Mouse (Mus musculus): ENCODE data around the gene Cntrob. TPM values are rescaled to one million over a fixed set of nuclear protein-coding genes. Genes with fewer than 3 reads are reported as not detected.

Cntrob gene
- polyA plus RNA-seq, 1 experiment = 27.5 TPM

- Histone ChIP-seq H3K36me3 (ENCODE audit: control insufficient read depth, insufficient read depth, low read length, poor library complexity, severe bottlenecking) (no peaks in the 10 kb centered on the region), H3K27me3 (ENCODE audit: control insufficient read depth, insufficient read depth, low read length, poor library complexity, severe bottlenecking) (no peaks in the 10 kb centered on the region), H3K4me3 (ENCODE audit: low read depth, low read length) (no peak overlapping the region), H3K9me3 (replicated peaks; ENCODE audit: control insufficient read depth, insufficient read depth, low read length, poor library complexity, severe bottlenecking) (no peaks in the 10 kb centered on the region), H3K9ac (ENCODE audit: low read depth, poor library complexity, severe bottlenecking) (no peak overlapping the region), H3K4me1 (ENCODE audit: control insufficient read depth, insufficient read depth, low read length) (no peaks in the 10 kb centered on the region), H3K27ac (ENCODE audit: insufficient read depth, low read length) (no peak overlapping the region)
- TF ChIP-seq EP300 (IDR thresholded peaks at IDR 0.05; ENCODE audit: insufficient read depth, low read depth, low read length) = no peak
- TF ChIP-seq CTCF (IDR thresholded peaks at IDR 0.05; ENCODE audit: low read depth, low read length) = no peak
- TF ChIP-seq POLR2A (IDR thresholded peaks at IDR 0.05; ENCODE audit: insufficient read depth, low read length) = no peak
These were observed 73.5 kb downstream of the Cntrob start for GRCm38 (mm10) chr11:69250106-69250505.

Other genes starting within 250 kb of the Cntrob start
- 39.5 and 41.6 TPM in 2 replicates for gene Vamp2, start 235.3 kb downstream of the Cntrob start, polyA plus RNA-seq (2011; ENCODE audit: insufficient read depth, insufficient read length, low read depth, missing spikeins)
- 25.0 and 29.3 TPM in 2 replicates for gene Per1, start 228.6 kb downstream of the Cntrob start, polyA plus RNA-seq (2011; ENCODE audit: insufficient read depth, insufficient read length, low read depth, missing spikeins)
- gene Hes7, start 203.4 kb downstream of the Cntrob start, polyA plus RNA-seq (2011; ENCODE audit: insufficient read depth, insufficient read length, low read depth, missing spikeins) = not detected in 2 replicates
- not detected in 2 replicates for gene 9130213A22Rik, start 201.2 kb downstream of the Cntrob start, polyA plus RNA-seq (2011; ENCODE audit: insufficient read depth, insufficient read length, low read depth, missing spikeins)
- gene Aloxe3, start 197.9 kb downstream of the Cntrob start, polyA plus RNA-seq (2011; ENCODE audit: insufficient read depth, insufficient read length, low read depth, missing spikeins) = 1.7 and 2.0 TPM in 2 replicates
- gene Alox12b, start 166.8 kb downstream of the Cntrob start, polyA plus RNA-seq (2011; ENCODE audit: insufficient read depth, insufficient read length, low read depth, missing spikeins) = 0.27 TPM in 1 of 2 replicates, not detected in the other
- gene Alox8, start 125.9 kb downstream of the Cntrob start, polyA plus RNA-seq (2011; ENCODE audit: insufficient read depth, insufficient read length, low read depth, missing spikeins) = not detected in 2 replicates
- gene Gucy2e, start 86.7 kb downstream of the Cntrob start, polyA plus RNA-seq (2011; ENCODE audit: insufficient read depth, insufficient read length, low read depth, missing spikeins) = 0.11 TPM in 1 of 2 replicates, not detected in the other
- 89.1 and 96.0 TPM in 2 replicates for gene Trappc1, start 205 bp upstream of the Cntrob start, polyA plus RNA-seq (2011; ENCODE audit: insufficient read depth, insufficient read length, low read depth, missing spikeins)
- gene Kcnab3, start 2.5 kb upstream of the Cntrob start, polyA plus RNA-seq (2011; ENCODE audit: insufficient read depth, insufficient read length, low read depth, missing spikeins) = 2.5 and 3.4 TPM in 2 replicates
- 1.7 and 3.3 TPM in 2 replicates for gene Rnf227, start 16.7 kb upstream of the Cntrob start, polyA plus RNA-seq (2011; ENCODE audit: insufficient read depth, insufficient read length, low read depth, missing spikeins)
- gene Chd3, start 45.6 kb upstream of the Cntrob start, polyA plus RNA-seq (2011; ENCODE audit: insufficient read depth, insufficient read length, low read depth, missing spikeins) = 21.9 and 25.7 TPM in 2 replicates
- gene Naa38, start 71.7 kb upstream of the Cntrob start, polyA plus RNA-seq (2011; ENCODE audit: insufficient read depth, insufficient read length, low read depth, missing spikeins) = 77.9 and 94.0 TPM in 2 replicates
- 21.1 and 21.5 TPM in 2 replicates for gene Cyb5d1, start 71.9 kb upstream of the Cntrob start, polyA plus RNA-seq (2011; ENCODE audit: insufficient read depth, insufficient read length, low read depth, missing spikeins)
- gene Tmem88, start 74.5 kb upstream of the Cntrob start, polyA plus RNA-seq (2011; ENCODE audit: insufficient read depth, insufficient read length, low read depth, missing spikeins) = 15.7 and 16.6 TPM in 2 replicates
- gene Kdm6b, start 89.9 kb upstream of the Cntrob start, polyA plus RNA-seq (2011; ENCODE audit: insufficient read depth, insufficient read length, low read depth, missing spikeins) = 23.3 and 28.4 TPM in 2 replicates
- gene Dnah2, start 225.3 kb upstream of the Cntrob start, polyA plus RNA-seq (2011; ENCODE audit: insufficient read depth, insufficient read length, low read depth, missing spikeins) = 1.2 and 2.0 TPM in 2 replicates
- 3.9 and 4.0 TPM in 2 replicates for gene Efnb3, start 236.4 kb upstream of the Cntrob start, polyA plus RNA-seq (2011; ENCODE audit: insufficient read depth, insufficient read length, low read depth, missing spikeins)